Mouse (Mus musculus) common myeloid progenitor, adult 5-6 weeks (primary cell): Measurements from ENCODE around the gene Efna5. TPM values are rescaled to one million over a fixed set of nuclear protein-coding genes. Genes with fewer than 3 reads are reported as not detected.
A peak's percentile ranks its signal among the peaks of the same experiment; 100 is the strongest.

Source experiments
- ATAC-seq: replicated peaks from 2 replicates; pipeline ENCODE4 v1.8.0; 2016; ENCODE audit warnings: low read depth, mild to moderate bottlenecking, moderate TSS enrichment, inconsistent platforms; ENCODE audit not compliant: poor library complexity, severe bottlenecking
- total RNA-seq: library from RNA; stranded (forward); fragments of 200-1000, 187-1606 nt; gene quantifications from 2 replicates; pipeline ENCODE4 v1.2.3, GENCODE M21; 2017

Gene Efna5
- total RNA-seq, 1 experiment from 2014 or later, result not detected

DNA sequence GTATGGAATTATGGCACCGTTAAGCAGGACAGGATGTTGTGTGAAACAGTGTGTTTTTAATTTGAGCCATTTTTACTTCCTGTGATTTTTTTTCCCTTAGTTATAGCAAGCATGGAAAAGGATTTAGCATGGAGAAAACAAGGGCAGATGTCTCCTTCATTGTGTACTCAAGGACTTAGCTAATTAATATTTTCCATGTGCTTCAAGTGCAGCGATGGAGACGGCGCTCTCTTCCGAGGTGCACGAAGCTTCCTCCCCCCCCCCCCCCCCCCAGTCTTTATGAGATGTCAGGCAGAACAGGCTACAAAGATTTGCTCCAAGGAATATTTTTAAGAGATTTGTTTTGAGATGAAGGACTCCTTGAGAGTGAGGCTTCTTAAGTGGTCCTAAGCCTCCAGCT, 301.5 kb downstream of the Efna5 start:
- no peak for ATAC-seq

DNA sequence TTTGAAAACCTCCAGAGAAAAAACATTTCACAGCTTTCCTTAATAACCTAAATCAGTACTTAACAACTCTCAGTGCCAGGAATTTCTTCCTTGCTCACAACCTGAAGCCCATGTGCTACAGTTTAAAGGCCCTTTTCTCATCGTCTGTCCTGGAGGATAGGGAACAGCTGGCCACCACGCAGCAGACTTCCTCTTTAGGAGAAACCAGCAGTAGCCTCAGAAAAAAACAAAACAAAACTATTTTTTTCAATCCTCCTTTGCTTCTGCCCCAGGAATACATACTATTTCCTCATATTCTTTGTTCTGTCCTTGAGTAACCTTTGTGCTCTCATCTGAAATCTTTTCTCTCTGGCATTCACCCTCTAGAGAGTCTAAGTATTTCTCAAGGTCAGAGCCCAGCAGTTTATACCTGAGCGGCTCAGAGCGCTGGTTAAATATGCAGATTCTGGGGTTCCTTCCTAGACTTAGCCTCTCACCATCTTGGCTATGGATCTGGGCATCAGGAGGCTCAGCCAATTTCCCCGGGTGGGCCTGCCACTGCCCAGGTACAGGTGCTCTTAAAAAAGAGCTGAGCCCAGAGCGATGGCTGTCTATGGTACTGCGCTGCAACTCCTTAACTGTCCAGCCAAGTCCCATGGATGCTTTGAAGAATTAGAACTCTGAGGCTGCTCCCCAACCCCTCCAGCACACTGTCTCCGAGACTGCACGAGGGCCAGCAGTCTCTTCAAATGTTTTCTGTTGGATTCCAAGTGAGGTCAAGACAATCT, 306.4 kb downstream of the Efna5 start:
- ATAC-seq, result peak; percentile 54; the same call in 1 of the 2 replicates

DNA sequence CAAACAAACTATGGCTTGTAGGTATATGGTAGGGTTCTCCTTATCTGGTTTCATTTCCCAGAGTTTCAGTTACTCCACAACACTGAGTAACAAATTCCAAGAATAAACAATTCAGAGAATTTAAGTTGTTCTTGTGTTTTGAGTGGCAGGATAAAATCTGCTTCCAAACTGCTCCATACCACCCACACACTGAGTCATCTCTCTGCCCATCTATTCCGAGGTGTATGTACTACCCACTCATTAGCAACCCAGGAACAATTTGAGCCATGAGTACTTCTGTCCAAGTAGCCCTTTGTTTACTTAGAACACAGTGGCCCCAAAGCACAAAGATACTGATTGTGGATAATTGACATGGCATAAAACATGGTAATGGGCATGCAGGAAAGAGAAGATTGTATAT, 311.0 kb downstream of the Efna5 start:
- ATAC-seq, result no peak

DNA sequence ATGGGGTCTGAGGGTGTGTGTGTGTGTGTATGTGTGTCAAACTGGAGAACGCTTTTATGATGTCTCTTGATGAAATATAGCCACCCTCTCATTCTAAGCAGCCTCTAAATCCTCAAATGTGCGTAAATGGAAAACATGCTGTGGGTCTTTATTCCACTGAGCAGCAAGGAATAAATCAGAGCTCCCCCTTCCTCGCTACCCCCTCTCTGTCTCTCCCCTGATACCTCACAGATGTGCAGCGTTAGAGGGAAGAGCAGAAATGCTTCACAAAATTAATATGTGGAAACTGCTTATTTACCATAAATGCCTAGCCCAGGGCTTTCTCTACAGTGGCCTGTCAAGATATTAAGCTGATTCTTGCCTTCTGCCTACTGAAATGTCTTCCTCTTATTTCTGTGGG, 313.1 kb downstream of the Efna5 start:
- no peak for ATAC-seq

DNA sequence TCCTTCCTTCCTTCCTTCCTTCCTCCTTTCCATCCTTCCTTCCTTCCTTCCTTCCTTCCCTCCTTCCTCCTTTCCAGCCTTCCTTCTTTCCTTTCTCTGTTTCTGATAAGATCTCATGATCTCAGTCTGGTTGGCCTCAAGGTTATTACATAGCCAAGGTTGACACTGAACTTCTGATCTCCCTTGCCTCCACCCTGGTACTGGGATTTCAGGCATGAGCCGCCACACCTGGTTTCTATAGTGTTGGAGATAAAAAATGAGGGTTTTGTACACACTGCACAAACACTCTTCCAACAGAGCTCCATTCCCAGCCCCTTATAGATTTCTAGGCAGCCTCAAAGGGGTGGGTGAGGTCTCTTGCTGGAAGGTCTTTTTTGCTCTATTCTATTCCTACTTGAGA, 315.5 kb downstream of the Efna5 start:
- ATAC-seq, result no peak

DNA sequence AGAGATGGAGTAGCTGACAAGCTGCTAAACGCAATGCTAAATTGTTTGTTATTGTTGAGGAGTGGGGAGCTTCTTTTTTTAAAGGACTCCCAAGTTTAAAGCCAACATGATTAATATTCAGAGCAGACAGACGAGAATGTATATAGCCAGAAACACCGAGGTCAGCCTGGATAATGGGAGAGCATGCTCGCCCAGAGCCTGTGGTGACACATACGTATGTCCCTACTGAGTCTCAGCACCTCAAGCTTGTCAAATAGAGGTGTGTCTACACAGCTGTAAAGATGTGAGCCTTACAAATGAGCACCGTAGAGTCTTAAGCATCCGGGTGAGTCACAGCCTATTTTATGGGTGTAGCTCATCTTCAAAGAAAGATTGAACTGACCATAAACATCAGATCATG, 318.7 kb downstream of the Efna5 start:
- ATAC-seq, result no peak

DNA sequence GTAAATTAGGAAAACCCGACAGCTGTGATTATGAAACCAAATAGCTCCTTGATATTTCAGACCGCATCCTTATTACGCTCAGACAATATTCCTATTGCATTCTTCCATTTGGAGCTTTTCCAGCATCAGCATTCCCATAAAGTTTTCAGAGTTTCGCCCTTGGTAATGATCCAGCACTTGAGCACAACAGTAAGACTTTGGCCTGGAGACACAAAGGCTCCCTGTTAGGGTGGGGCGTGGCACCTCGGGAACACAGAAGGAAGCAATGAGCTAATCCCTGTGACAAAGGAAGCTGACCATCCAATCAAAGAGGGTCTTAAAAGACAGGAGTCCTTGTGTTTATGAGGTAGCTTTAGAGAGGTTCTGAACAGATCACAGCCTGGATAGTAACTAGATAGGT, 323.9 kb downstream of the Efna5 start:
- ATAC-seq, result no peak
